Mouse (Mus musculus): ENCODE results near the gene Sgsm2. TPM values are rescaled to one million over a fixed set of nuclear protein-coding genes. Genes with fewer than 3 reads are reported as not detected.

Sgsm2 gene
- polyA plus RNA-seq, 1 experiment from 2014 or later, result 14.3 TPM

DNA sequence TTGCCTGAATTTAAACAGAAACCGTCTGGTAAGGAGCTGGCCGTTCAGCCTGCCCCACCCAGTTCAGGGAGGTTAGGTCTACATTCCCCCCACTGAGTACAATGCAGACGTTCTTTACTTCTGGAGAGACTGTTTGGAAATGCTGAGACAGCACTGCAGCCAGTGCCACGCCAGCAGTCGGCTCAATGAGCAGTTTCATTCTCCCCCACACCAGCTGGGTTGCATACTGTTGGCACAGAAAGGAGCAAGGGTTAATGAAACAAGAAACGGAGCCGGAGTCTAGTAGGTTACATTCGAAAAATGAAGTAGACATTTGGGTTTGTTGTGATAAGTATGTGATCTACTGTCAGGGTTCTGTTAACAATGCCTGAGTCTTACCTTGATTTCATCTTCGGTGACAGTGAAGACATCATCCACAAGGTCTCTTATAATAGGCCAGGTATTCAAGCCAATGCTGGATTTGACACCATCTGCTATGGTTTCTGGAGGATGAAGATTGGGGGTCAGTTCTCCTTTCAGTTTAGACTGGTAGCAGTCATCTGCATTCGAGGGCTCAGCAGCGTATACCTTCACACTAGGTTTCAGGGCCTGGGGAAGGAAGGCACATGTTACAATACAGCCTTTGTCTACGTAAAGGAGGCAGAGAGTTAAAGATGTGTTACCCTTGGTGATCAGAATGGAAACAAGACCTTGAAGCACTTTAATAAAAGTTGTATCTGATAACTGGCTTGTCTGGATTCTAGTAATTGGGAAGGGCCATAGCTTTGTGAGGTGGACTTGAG is 11.9 kb upstream of the Sgsm2 start:
- Histone ChIP-seq H3K4me3 (no peak overlapping the region), H3K27me3 (no peaks in the 10 kb centered on the region), H3K9ac (replicated peaks) (no peak overlapping the region), H3K4me2 (replicated peaks) (no peak overlapping the region), H3K9me3 (no peaks in the 10 kb centered on the region), H3K36me3 (peaks cover 70% of the 10 kb centered on the region), H3K27ac (replicated peaks) (no peak overlapping the region), H3K4me1 (no peaks in the 10 kb centered on the region)
- no peak for ATAC-seq (replicated peaks)
- WGBS, result 87% methylated on average over 12 of the region's 12 CpGs

GRCm38 (mm10) chr11:74907850-74908249 is 11.0 kb upstream of the Sgsm2 start:
- H3K27ac ChIP-seq (replicated peaks), result no peak overlapping the region
- no peak overlapping the region for H3K9ac ChIP-seq (replicated peaks)
- H3K9me3 ChIP-seq, result no peaks in the 10 kb centered on the region
- peaks cover 79% of the 10 kb centered on the region for H3K36me3 ChIP-seq
- no peak overlapping the region for H3K4me3 ChIP-seq
- H3K4me2 ChIP-seq (replicated peaks), result no peak overlapping the region
- WGBS, result 95% methylated on average over 6 of the region's 6 CpGs
- ATAC-seq (replicated peaks), result no peak
- no peaks in the 10 kb centered on the region for H3K27me3 ChIP-seq
- H3K4me1 ChIP-seq, result no peaks in the 10 kb centered on the region

- 93% methylated on average over 5 of the region's 5 CpGs for WGBS
- ATAC-seq (replicated peaks), result no peak
Observed at GRCm38 (mm10) chr11:74902416-74902815, 5.6 kb upstream of the Sgsm2 start.

DNA sequence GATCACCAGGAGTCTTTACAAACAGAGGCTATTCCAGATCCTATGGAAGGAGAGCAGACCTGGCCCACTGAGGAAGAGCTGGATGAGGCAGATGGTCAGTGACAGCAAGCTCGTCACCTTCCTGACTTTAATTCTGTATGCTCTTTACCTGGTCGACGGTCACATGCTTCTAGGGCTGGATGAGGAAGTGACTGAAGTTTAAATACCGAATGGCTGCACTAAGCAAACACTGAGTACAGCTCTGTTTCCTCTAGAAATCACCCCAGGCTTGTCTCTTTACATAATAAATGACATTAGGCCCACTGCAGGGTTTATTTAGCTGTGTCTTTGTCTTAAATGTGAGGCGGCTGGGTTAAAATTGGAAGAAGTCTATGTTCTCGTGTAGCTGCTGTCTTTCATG is 4.7 kb upstream of the Sgsm2 start:
- Histone ChIP-seq H3K9ac (replicated peaks) (no peak overlapping the region), H3K27ac (replicated peaks) (no peak overlapping the region), H3K9me3 (no peaks in the 10 kb centered on the region), H3K4me3 (no peak overlapping the region), H3K36me3 (peaks cover 65% of the 10 kb centered on the region), H3K27me3 (no peaks in the 10 kb centered on the region), H3K4me1 (peaks cover 8% of the 10 kb centered on the region), H3K4me2 (replicated peaks) (no peak overlapping the region)
- 89% methylated on average over 6 of the region's 6 CpGs for WGBS
- no peak for ATAC-seq (replicated peaks)

More at GRCm38 (mm10) chr11:74902416-74902815, 5.6 kb upstream of the Sgsm2 start:
- no peak overlapping the region for H3K27ac ChIP-seq (replicated peaks)
- no peak overlapping the region for H3K9ac ChIP-seq (replicated peaks)
- peaks cover 8% of the 10 kb centered on the region for H3K4me1 ChIP-seq
- H3K4me3 ChIP-seq, result no peak overlapping the region
- no peaks in the 10 kb centered on the region for H3K27me3 ChIP-seq
- no peak overlapping the region for H3K4me2 ChIP-seq (replicated peaks)
- peaks cover 74% of the 10 kb centered on the region for H3K36me3 ChIP-seq
- no peaks in the 10 kb centered on the region for H3K9me3 ChIP-seq

- Histone ChIP-seq H3K9ac (replicated peaks) (peak overlapping the region; percentile 79), H3K9me3 (no peaks in the 10 kb centered on the region), H3K4me3 (peak overlapping the region; percentile 85), H3K4me1 (peaks cover 26% of the 10 kb centered on the region), H3K27me3 (no peaks in the 10 kb centered on the region), H3K4me2 (replicated peaks) (peak overlapping the region; percentile 77), H3K36me3 (peaks cover 34% of the 10 kb centered on the region), H3K27ac (replicated peaks) (peak overlapping the region; percentile 88)
- ATAC-seq (replicated peaks), result no peak
- WGBS, result 0% methylated on average over 7 of the region's 7 CpGs
Observed at GRCm38 (mm10) chr11:74898517-74898827, 1.6 kb upstream of the Sgsm2 start.

- peak within 1 kb of the TSS; percentile 85 for H3K4me3 ChIP-seq
- H3K4me1 ChIP-seq, result peaks cover 26% of the 10 kb centered on the region
- H3K9me3 ChIP-seq, result no peaks in the 10 kb centered on the region
- no peaks in the 10 kb centered on the region for H3K27me3 ChIP-seq
- H3K36me3 ChIP-seq, result peaks cover 29% of the 10 kb centered on the region
- under 1% methylated on average over 54 of the region's 54 CpGs for WGBS
- H3K4me2 ChIP-seq (replicated peaks), result peak within 1 kb of the TSS; percentile 77
- peak within 1 kb of the TSS; percentile 88 for H3K27ac ChIP-seq (replicated peaks)
- H3K9ac ChIP-seq (replicated peaks), result peak within 1 kb of the TSS; percentile 79
- peak; percentile 89 for ATAC-seq (replicated peaks)
Observed at GRCm38 (mm10) chr11:74897678-74898516, 1.0 kb upstream of the Sgsm2 start, which contains the start of gene Tsr1. Gene Tsr1, plus strand, starts transcription at chr11:74898071.

- Histone ChIP-seq H3K9me3 (no peaks in the 10 kb centered on the region), H3K4me1 (peaks cover 26% of the 10 kb centered on the region), H3K27me3 (no peaks in the 10 kb centered on the region), H3K36me3 (peaks cover 15% of the 10 kb centered on the region), H3K27ac (replicated peaks) (peak overlapping the region; percentile 88), H3K4me2 (replicated peaks) (peak overlapping the region; percentile 77), H3K4me3 (peak overlapping the region; percentile 85), H3K9ac (replicated peaks) (peak overlapping the region; percentile 79)
- WGBS, result under 1% methylated on average over 55 of the region's 55 CpGs
- ATAC-seq (replicated peaks), result peak; percentile 49
Observed at GRCm38 (mm10) chr11:74895980-74896900, 620 bp downstream of the Sgsm2 start.

DNA sequence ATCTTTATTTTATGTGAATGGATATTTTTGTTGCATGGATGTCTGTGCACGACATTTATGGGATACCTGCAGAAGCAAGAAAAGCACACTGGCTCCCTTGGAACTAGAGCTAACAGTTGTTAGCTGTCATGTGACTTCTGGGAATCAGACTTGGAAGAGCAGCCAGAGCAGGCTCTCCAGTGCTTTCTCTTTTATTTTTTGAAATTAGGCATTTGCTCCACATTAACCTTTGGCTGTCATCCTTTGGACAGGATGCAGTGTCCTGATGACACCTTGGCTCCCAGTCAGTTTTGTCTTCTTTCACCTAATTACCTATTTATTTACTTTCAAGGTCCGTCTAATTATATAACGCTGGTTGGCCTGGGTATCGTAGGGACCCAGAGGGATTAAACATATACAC is 2.2 kb downstream of the Sgsm2 start:
- Histone ChIP-seq H3K4me2 (replicated peaks) (no peak overlapping the region), H3K9ac (replicated peaks) (no peak overlapping the region), H3K27me3 (no peaks in the 10 kb centered on the region), H3K4me3 (no peak overlapping the region), H3K27ac (replicated peaks) (peak overlapping the region; percentile 6; the same call in 1 of the 2 replicates), H3K9me3 (no peaks in the 10 kb centered on the region), H3K36me3 (no peaks in the 10 kb centered on the region), H3K4me1 (peaks cover 26% of the 10 kb centered on the region)
- 73% methylated on average over 4 of the region's 4 CpGs for WGBS
- ATAC-seq (replicated peaks), result no peak

- Histone ChIP-seq H3K4me1 (no peaks in the 10 kb centered on the region), H3K4me2 (replicated peaks) (no peak overlapping the region), H3K27me3 (no peaks in the 10 kb centered on the region), H3K27ac (replicated peaks) (no peak overlapping the region), H3K36me3 (no peaks in the 10 kb centered on the region), H3K9me3 (no peaks in the 10 kb centered on the region), H3K4me3 (no peak overlapping the region), H3K9ac (replicated peaks) (no peak overlapping the region)
- 86% methylated on average over 10 of the region's 10 CpGs for WGBS
- ATAC-seq (replicated peaks), result no peak
Observed at GRCm38 (mm10) chr11:74883098-74883497, 13.8 kb downstream of the Sgsm2 start.

DNA sequence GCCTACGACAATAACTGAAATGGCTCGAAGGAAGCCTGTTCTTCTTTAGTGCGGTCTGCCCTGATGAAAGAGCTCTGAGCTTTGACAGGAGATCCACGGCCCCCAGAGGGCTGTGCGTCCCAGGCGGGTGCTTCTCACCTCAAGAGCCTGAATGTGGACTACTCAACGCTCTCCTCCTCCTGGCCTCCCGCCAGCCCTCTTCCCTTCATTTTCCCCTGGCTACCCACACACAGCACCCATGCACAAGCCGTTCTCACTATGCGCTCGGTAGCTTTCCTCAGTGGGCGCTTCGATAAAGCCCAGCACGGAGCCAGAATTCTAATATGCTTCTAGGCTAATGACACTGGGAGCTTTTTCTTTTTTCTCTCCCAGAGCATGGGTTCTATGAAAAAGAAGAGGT is 14.9 kb downstream of the Sgsm2 start:
- H3K4me3 ChIP-seq, result no peak overlapping the region
- 54% methylated on average over 14 of the region's 14 CpGs for WGBS
- ATAC-seq (replicated peaks), result no peak
- no peak overlapping the region for H3K4me2 ChIP-seq (replicated peaks)
- H3K27me3 ChIP-seq, result no peaks in the 10 kb centered on the region
- no peaks in the 10 kb centered on the region for H3K9me3 ChIP-seq
- no peaks in the 10 kb centered on the region for H3K36me3 ChIP-seq
- H3K27ac ChIP-seq (replicated peaks), result 0 out of 2 replicates have a peak overlapping the region, but pooled peaks have one; percentile 29
- H3K4me1 ChIP-seq, result peaks cover 4% of the 10 kb centered on the region
- no peak overlapping the region for H3K9ac ChIP-seq (replicated peaks)

GRCm38 (mm10) chr11:74880999-74881398 is 15.9 kb downstream of the Sgsm2 start:
- Histone ChIP-seq H3K9ac (replicated peaks) (no peak overlapping the region), H3K9me3 (no peaks in the 10 kb centered on the region), H3K4me1 (peaks cover 14% of the 10 kb centered on the region), H3K27me3 (no peaks in the 10 kb centered on the region), H3K4me2 (replicated peaks) (no peak overlapping the region), H3K36me3 (no peaks in the 10 kb centered on the region), H3K4me3 (no peak overlapping the region), H3K27ac (replicated peaks) (no peak overlapping the region)
- no peak for ATAC-seq (replicated peaks)
- WGBS, result 89% methylated on average over 9 of the region's 9 CpGs
